Mouse (Mus musculus) C2C12 (cell line): ENCODE measurements around the gene Ccnd1. TPM values are rescaled to one million over a fixed set of nuclear protein-coding genes. Genes with fewer than 3 reads are reported as not detected.
A peak's percentile ranks its signal among the peaks of the same experiment; 100 is the strongest.

Experiments used
- H3K27me3 ChIP-seq: one replicate; pipeline ENCODE4 v1.6.1; 2011; ENCODE audit not compliant: control insufficient read depth, insufficient read depth, insufficient read length
- H3K36me3 ChIP-seq: one replicate; pipeline ENCODE4 v1.6.1; 2011; ENCODE audit not compliant: control insufficient read depth, insufficient read depth
- H3K4me3 ChIP-seq: one replicate; pipeline ENCODE4 v1.5.1; 2011; ENCODE audit warnings: mild to moderate bottlenecking, control low read depth; ENCODE audit not compliant: poor library complexity, insufficient read depth, severe bottlenecking
- H3K79me2 ChIP-seq: one replicate; pipeline ENCODE4 v1.6.1; 2011; ENCODE audit not compliant: control insufficient read depth, insufficient read depth
- H3K79me3 ChIP-seq: one replicate; pipeline ENCODE4 v1.6.1; 2011; ENCODE audit warnings: low read depth, control low read depth
- H3ac ChIP-seq: one replicate; pipeline ENCODE3; 2011; ENCODE audit warnings: low read depth; ENCODE audit not compliant: control insufficient read depth, insufficient read length
- CEBPB ChIP-seq: IDR thresholded peaks from one replicate; pipeline ENCODE4 v1.6.1; 2011; ENCODE audit warnings: low read depth, mild to moderate bottlenecking, control low read depth, moderate library complexity
- CTCF ChIP-seq: IDR thresholded peaks from one replicate; pipeline ENCODE4 v1.5.1; 2011; ENCODE audit not compliant: control insufficient read depth, insufficient read depth, insufficient read length
- FOSL1 ChIP-seq: IDR thresholded peaks from one replicate; pipeline ENCODE4 v1.8.0; 2011; ENCODE audit warnings: mild to moderate bottlenecking, low read length; ENCODE audit not compliant: poor library complexity, insufficient read depth, severe bottlenecking
- MAX ChIP-seq: IDR thresholded peaks from one replicate; pipeline ENCODE4 v1.6.1; 2011; ENCODE audit warnings: mild to moderate bottlenecking, control low read depth
- MYOD1 ChIP-seq: IDR thresholded peaks from one replicate; pipeline ENCODE4 v1.6.1; 2011; ENCODE audit warnings: low read depth; ENCODE audit not compliant: control insufficient read depth, insufficient read length
- MYOG ChIP-seq: IDR thresholded peaks from one replicate; pipeline ENCODE4 v1.6.1; 2011; ENCODE audit not compliant: control insufficient read depth, insufficient read length; ENCODE audit errors: extremely low read depth
- USF1 ChIP-seq: IDR thresholded peaks from one replicate; pipeline ENCODE4 v1.6.1; 2011; ENCODE audit warnings: low read depth, mild to moderate bottlenecking, control low read depth, moderate library complexity
- polyA plus RNA-seq: library from polyadenylated mRNA; unstranded; fragments of >200 nt; fragmentation: generic; extraction: Trizol; gene quantifications from one replicate; pipeline ENCODE4 v1.2.1, GENCODE M21; 2012; ENCODE audit warnings: missing spikeins

Ccnd1 gene
- polyA plus RNA-seq, 1 experiment = 196 TPM

GRCm38 (mm10) chr7:144928009-144928888 lies 11.5 kb downstream of the Ccnd1 start:
- TF ChIP-seq MAX (no peak), MYOD1 (peak; percentile 49), CEBPB (no peak), FOSL1 (no peak), USF1 (no peak), CTCF (no peak)
- Histone ChIP-seq H3ac (no peak overlapping the region), H3K27me3 (no peaks in the 10 kb centered on the region), H3K4me3 (no peak overlapping the region), H3K36me3 (peaks cover 26% of the 10 kb centered on the region), H3K79me3 (no peaks in the 10 kb centered on the region), H3K79me2 (peaks cover 4% of the 10 kb centered on the region)

- no peaks in the 10 kb centered on the region for H3K27me3 ChIP-seq
- no peak overlapping the region for H3K4me3 ChIP-seq
- TF ChIP-seq MYOD1 (no peak), CEBPB (no peak), CTCF (no peak), MYOG (no peak), USF1 (no peak), FOSL1 (no peak), MAX (no peak)
- no peak overlapping the region for H3ac ChIP-seq
- no peaks in the 10 kb centered on the region for H3K79me3 ChIP-seq
- H3K36me3 ChIP-seq = peaks cover 20% of the 10 kb centered on the region
- H3K79me2 ChIP-seq = peaks cover 4% of the 10 kb centered on the region
These were observed 12.1 kb downstream of the Ccnd1 start for GRCm38 (mm10) chr7:144927591-144927990.

- Histone ChIP-seq H3K79me2 (peaks cover 19% of the 10 kb centered on the region), H3K27me3 (no peaks in the 10 kb centered on the region), H3K79me3 (no peaks in the 10 kb centered on the region), H3K4me3 (no peak overlapping the region), H3K36me3 (peaks cover 18% of the 10 kb centered on the region), H3ac (no peak overlapping the region)
- TF ChIP-seq CTCF (no peak), MYOD1 (no peak), CEBPB (no peak), MAX (no peak), USF1 (no peak), MYOG (no peak), FOSL1 (no peak)
These were observed 20.9 kb downstream of the Ccnd1 start for GRCm38 (mm10) chr7:144918823-144919222.

GRCm38 (mm10) chr7:144914948-144915750 lies 24.6 kb downstream of the Ccnd1 start, which contains the start of gene LTO1:
LTO1 (plus strand) TSS chr7:144915100.
- H3K79me2 ChIP-seq = peaks cover 19% of the 10 kb centered on the region
- H3K79me3 ChIP-seq = no peaks in the 10 kb centered on the region
- no peak for TF ChIP-seq CTCF
- peak within 1 kb of the TSS; percentile 72 for H3ac ChIP-seq
- H3K36me3 ChIP-seq = peaks cover 12% of the 10 kb centered on the region
- no peaks in the 10 kb centered on the region for H3K27me3 ChIP-seq
- peak within 1 kb of the TSS; percentile 56 for H3K4me3 ChIP-seq

- TF ChIP-seq MYOD1 (no peak), CEBPB (no peak), MAX (no peak), CTCF (no peak), FOSL1 (no peak), USF1 (no peak), MYOG (no peak)
- Histone ChIP-seq H3K4me3 (peak overlapping the region; percentile 56), H3K36me3 (peaks cover 9% of the 10 kb centered on the region), H3K79me2 (peaks cover 19% of the 10 kb centered on the region), H3K27me3 (no peaks in the 10 kb centered on the region), H3ac (no peak overlapping the region), H3K79me3 (no peaks in the 10 kb centered on the region)
These were observed 25.3 kb downstream of the Ccnd1 start for GRCm38 (mm10) chr7:144914296-144914947.
